Mouse (Mus musculus) regulatory T cell (primary cell): Measurements from ENCODE around the gene Zfp933.
"Not testable (repeated sequence)": the region's sequence is repeated elsewhere in the genome, so short reads cannot be mapped to it uniquely, and the experiment has no call there.

ENCODE experiments used
- in situ Hi-C: fragments of 300-600 bp; cut with MboI, MseI; formaldehyde crosslinking; loops from one replicate; pipeline ENCODE4 v1.15.1; 2025; ENCODE audit warnings: high pct_unique_total_duplicates

The Zfp933 gene

DNA sequence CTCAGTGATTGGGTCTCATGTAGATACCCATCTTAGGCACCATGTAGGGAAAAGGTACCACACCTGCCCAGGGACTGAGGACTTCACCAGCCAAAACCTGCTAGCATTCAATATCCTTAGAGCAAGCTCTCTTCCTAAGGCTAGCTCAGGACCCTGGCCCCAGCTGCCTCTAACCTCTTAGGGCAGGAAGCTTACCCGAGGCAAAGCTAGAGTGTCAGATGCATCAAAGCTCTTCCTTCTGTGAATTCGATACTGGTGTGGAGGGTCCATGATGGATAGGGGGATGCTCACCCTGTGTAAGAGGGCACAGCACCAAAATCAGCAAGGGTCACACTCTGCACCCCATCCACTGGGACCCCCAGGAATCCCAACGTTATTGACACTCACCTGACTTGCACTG lies 13.9 kb upstream of the Zfp933 start:
- in situ Hi-C loops, result no loop called here

DNA sequence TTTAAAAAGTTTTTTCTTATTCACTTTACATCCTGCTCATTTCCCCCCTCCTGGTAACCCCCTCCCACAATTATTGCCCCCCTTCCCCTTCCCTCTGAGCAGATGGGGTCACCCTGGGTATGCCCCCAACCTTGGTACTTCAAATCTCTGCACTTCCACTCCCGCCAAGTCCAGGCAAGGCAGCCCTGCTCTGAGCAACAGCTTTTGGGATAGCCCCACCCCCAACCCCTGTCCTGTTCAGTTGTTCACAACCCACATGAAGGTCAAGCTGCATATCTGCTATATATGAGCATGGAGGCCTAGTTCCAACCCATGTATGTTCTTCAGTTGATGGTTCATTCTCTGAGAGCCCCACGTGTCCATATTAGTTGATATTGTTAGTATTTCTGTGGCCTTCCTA lies 2.6 kb upstream of the Zfp933 start:
- in situ Hi-C loops, result no loop called here

DNA sequence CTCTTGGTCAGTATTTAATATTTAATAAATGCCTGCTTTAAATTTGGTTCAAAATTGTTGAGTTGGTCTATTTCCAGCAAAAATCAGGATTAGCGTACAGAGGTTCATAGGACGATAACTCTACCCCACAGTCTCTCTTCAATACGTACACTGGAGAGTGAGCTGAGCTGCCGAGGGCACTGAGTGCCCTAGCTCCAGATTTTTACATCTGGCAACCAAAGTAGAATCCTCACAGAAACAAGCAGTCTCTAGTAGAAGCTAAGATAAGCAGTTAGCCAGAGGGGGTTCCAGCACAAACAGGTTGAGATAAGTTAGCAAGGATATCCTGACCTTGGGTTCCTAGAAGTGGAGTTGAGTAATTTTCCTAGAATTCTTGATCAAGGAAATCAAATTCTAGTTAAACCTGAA lies 422 bp upstream of the Zfp933 start:
- in situ Hi-C loops, result no loop called here

DNA sequence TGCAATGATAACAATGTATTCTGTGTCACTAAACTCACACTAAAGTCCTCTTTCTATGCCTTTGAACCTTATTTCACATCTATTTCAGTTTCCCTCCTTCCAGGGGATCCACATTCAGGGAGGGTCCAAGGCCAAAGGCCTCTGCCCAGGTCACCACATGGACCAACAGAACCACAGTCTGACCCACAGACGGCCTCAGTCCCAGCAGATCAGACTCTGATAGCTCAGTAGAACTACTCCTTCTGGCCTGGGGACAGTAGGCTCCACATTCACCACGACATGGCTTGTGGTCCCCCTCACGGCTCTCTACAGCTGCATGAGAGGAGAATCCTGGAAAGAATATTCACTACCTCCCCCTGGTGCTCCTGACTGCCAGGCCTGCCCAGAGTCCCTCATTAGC lies 5.3 kb downstream of the Zfp933 start:
- in situ Hi-C loops, result no loop called here

DNA sequence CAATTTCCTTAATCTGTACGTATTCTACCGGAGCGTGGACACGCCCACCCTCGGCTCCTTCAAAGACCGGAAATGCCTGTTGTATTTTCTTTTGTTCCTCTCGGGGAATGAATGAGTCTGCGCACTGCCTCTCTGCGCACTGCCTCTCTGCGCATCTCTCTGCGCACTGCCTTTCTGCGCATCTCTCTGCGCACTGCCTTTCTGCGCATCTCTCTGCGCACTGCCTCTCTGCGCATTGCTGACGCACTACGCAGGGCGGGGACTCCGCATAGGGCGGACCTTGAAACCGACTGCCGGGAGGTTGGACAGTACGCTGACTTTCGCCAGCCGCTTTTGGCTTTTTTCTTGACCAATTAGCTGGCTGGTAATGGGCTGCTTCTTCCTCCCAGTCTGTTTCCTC lies 8.9 kb downstream of the Zfp933 start:
- in situ Hi-C loops, result not testable (repeated sequence)

DNA sequence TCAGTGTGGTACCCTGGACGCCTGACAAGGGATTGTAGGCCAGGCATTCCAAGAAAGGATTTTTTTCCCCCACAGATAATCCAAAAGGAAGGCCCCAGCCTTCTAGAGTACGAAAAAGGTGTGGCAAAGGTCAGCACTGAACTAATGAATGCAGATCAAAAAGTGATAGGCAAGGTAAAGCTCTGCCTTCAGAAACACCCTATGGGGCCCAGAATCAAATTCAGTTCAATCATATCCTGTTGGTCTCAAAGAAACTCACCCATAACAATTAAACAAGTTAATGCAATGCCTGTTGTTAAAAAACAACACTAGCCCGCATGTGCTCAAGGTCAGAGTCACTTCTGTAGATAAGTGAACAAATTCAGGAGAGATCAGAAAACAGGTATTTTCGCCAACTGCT lies 23.8 kb downstream of the Zfp933 start:
- in situ Hi-C loops, result no loop called here

DNA sequence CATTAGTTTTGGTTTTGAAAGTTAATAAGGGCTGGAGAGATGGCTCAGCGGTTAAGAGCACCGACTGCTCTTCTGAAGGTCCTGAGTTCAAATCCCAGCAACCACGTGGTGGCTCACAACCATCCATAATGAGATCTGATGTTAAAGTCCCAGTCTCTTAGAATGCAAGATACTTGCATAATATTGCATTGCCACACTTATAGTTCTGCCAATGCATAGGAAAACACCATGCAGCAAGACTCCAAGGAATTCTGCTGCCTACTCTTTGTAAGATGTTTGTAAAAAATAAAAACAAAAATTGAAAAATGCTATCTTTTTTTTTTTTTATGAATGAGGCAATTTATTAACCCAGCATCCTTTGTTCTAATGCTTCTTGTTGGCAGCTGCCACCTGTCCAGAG lies 26.8 kb downstream of the Zfp933 start:
- in situ Hi-C loops, result not testable (repeated sequence)

DNA sequence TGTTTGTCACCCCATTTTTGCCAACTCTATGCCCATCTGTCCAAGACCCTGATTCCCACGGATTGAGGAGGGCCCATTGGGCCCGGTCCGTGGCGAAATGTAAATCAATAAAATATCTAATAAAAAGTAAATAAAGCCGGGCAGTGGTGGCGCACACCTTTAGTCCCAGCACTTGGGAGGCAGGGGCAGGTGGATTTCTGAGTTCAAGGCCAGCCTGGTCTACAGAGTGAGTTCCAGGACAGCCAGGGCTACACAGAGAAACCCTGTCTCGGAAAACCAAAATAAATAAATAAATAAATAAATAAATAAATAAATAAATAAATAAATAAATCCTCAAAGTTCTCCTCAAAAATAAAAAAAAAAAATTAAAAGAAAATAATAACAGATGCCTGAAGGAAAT lies 28.5 kb downstream of the Zfp933 start:
- in situ Hi-C loops, result loop anchor here (5.0 kb wide), 1 partner anchor 252 kb away; no protein-coding TSS in a partner anchor

DNA sequence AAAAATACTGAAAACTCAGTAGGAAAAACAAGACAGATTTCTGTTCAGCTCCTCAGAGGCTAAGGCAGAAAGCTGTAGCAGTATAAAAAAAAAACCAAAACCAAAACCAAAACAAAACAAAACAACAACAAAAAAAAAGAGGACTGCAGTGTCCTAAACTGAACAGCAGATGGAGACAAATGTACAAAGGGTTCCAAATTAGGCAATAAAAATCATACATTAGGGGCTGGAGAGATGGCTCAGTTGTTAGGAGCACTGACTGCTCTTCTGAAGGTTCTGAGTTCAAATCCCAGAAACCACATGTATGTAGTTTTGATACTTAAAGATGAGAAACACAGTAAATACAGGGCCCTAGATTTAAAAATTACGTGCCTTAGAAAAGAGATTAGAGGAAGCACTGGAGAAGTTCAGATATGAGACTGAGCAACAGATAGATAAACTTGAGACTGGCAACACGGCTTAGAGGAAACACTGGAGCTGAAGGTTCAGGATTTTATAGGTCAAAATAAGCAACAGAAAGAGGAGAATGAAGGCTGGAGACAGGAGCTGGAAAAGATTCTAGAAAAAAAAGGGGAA lies 33.5 kb downstream of the Zfp933 start:
- in situ Hi-C loops, result loop anchor here (5.0 kb wide), 1 partner anchor 247 kb away; no protein-coding TSS in a partner anchor

DNA sequence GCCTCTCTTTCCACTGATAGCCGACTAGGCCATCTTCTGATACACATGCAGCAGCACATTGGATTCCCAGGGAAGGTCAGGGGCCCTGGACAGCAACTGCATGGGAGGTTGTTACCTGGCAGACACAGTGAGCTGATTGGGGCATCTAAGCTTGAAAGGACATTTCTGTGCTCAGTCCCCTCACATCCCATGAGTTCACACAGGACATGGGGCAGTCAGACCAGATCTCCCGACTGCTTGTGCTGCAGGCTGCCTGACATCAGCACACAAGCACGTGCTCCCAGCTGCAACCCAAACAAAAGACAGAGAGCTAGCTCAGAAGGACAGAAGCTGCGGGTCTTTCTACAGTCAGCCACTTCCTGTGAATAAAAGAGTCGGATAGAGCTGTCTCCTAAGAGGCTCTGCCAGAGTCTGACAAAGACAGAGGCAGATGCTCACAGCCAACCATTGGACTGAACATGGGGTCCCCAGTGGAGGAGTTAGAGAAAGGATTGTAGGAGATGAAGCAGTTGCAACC lies 34.9 kb downstream of the Zfp933 start:
- in situ Hi-C loops, result no loop called here

DNA sequence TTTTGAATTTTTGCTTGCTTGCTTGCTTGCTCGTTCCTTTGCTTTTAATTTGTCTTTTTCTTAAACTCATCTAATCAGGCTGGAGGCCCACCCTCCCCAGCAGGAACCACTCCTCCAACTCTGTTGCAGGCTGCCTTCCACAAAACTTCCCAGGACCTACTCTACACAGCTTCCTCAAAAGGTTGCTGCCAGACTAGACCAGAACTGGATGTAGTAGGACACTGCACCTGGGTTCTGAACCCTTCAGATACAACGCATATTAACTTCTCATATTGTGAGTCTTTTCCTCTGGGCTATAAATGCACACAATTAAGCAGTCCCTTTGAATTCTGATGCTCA lies 38.2 kb downstream of the Zfp933 start:
- in situ Hi-C loops, result not testable (repeated sequence)

DNA sequence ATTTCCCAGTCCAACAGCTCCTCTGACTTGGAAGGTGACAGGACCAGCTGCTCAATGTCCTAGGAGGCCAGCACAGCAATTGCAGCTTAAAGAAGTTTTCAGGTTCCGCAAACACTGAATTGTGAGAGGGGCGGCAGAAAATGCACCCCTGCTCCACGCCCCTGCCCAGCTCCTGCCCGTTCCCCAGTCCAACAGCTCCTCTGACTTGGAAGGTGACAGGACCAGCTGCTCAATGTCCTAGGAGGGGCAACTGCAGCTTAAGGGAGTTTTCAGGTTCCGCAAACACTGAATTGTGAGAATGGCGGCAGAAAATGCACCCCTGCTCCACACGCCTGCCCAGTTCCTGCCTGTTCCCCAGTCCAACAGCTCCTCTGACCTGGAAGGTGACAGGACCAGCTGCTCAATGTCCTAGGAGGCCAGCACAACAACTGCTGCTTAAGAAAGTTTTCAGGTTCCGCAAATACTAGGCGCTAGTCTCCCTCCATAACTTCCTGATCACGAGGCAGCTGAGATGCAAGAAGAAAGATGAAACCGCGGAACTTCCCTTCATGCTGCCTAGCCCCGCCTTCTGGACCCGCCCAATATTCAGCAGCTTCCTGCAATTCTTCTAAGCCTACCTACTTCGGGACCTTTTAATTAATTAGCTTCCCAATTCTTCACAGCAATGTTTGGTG lies 38.7 kb downstream of the Zfp933 start, which contains the start of gene Zfp984:
Gene Zfp984 (minus strand): TSS at position 497 of the 674 bp plus-strand sequence.
- in situ Hi-C loops, result not testable (repeated sequence)

DNA sequence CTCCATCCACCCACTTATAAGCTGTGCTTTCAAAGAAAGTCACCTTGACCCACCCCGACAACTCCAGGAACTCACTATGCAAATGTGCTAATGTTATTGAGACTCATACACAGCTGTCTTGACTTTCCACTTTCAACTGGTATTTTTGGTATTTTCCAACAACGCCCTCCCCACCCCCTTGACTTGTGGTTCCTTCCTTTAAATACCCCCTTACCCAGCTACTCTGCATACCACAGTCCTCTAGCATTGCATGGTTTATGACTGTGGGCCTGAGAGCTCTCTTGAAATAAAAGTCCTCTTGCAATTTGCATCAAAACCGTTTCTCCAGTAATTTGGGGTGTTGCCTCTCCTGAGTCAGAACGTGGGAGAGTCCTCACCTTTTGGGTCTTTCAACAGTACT lies 39.7 kb downstream of the Zfp933 start:
- in situ Hi-C loops, result not testable (repeated sequence)

DNA sequence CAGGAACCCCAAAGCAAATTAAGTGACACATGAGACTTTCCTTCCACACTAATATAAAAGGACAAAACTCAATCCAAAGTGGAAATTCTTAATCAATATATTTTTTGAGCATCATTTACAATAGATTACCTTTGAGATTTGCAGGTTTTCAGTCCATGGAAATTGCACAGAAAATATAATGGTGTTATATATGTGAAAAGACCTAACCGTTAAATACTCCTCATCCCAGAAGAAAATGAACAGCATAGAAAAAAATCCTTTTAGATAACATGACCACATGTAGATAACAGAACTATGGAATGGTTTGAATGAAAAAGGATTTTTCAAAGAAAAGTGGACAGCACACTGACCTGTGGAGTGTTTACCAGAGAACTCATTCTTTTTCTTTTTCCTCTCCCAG lies 52.9 kb downstream of the Zfp933 start:
- in situ Hi-C loops, result loop anchor here (25.0 kb wide), 4 partner anchors 983 to 2008 kb away; no protein-coding TSS in a partner anchor

DNA sequence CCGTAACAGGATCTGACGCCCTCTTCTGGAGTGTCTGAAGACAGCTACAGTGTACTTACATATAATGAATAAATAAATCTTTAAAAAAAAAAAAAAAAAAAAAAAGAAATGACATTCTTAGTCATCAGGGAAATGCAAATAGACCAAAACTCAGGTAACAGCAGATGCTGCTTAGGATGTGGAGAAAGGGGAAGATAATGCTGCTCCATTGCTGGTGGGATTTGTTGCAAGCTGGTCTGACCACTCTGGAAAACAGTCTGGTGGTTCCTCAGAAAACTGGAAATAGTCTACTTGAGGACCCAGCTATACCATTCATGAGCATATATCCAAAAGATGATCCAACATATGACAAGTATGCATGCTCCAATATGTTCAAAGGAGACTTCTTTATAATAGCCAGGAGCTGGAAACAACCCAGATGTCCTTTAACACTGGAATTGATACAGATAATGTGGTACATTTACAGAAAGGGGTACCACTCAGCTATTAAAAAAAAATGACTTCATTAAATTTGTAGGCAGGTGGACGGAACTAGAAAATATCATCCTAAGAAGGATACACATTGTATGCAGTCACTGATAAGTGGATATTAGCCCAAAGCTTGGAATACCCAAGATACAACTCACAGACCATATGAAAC lies 54.0 kb downstream of the Zfp933 start:
- in situ Hi-C loops, result loop anchor here (25.0 kb wide), 4 partner anchors 982 to 2007 kb away; no protein-coding TSS in a partner anchor

DNA sequence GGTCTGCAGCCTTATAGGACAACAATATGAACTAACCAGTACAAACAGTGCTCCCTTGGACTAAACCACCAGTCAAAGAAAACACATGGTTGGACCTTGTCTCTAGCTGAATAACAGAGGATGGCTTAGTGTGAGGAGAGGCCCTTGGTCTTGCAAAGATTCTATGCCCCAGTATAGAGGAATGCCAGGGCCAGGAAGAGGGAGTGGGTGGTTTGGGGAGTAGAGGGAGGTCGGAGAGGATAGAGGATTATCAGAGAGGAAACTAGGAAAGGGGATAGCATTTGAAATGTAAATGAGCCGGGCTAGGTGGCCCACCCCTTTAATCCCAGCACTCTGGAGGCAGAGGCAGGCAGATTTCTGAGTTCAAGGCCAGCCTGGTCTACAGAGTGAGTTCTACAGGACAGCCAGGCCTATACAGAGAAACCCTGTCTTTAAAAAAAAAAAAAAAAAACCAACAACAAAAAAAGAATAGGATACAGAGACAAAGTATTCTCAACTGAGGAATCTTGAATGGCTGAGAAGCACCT lies 54.7 kb downstream of the Zfp933 start:
- in situ Hi-C loops, result loop anchor here (25.0 kb wide), 4 partner anchors 981 to 2006 kb away; no protein-coding TSS in a partner anchor

DNA sequence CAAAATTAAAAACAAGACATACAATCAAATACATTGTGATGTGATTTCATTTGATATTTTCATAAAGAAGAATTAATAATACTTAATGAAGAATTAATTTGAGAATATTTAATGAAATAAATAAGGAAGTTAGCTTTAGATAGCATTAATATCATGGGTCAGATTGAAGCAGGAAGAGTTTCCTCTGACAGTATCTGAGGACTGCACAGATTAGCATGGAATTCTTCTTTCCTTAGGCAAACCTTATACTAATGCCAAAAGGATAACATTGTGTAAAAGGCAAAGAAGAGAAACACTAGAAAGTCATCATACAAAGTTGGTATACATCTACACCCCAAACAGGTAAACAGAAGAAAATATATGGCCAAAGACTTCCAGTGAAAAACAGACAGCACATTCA lies 56.4 kb downstream of the Zfp933 start:
- in situ Hi-C loops, result loop anchor here (25.0 kb wide), 4 partner anchors 979 to 2004 kb away; no protein-coding TSS in a partner anchor
